Mouse (Mus musculus): Measurements from ENCODE around the gene Kcnt1.

DNA sequence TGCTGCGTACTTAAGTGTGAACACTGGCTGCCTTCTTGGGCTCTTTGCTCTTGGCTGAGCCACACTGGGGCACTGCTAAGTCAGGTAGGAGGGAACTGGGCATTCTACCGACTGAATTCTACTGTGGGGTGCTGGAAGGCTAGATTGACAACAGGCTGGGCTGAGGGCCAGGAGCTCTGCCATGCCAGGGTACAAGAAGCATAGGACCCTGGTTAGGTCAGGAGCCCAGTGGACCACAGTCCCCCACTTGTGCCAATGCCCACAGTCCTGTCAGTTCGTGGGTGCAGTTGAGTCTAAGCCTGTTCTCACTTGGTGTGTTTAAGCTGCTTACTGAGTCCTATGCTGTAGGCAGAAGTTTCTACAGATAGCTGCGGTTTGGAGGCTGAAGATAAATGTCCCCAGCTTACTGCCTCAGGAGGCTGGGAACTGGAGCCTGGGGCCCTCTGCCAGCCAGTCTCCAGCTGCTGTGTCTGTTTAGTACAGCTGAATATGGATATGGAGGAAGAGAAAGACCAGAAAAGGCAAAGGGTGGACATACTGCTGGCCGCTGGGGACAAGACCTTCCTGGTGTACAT is 751 bp upstream of the Kcnt1 start:
- TF ChIP-seq SMC3 (IDR thresholded peaks at IDR 0.05; ENCODE audit: low read depth, low read length), result no peak
- no peak for TF ChIP-seq EP300 (IDR thresholded peaks at IDR 0.05; ENCODE audit: low read length)
- TF ChIP-seq CTCF (conservative IDR thresholded peaks at IDR 0.05 in 1 of 2, IDR thresholded peaks at IDR 0.05 in 1 of 2; ENCODE audit: low read depth in 2 of 2, low read length in 2 of 2), result no peak
- no peak for TF ChIP-seq NRF1 (IDR thresholded peaks at IDR 0.05; ENCODE audit: low read depth, low read length)
- no peak for TF ChIP-seq USF1 (IDR thresholded peaks at IDR 0.05; ENCODE audit: low read depth, low read length)
- no peak for TF ChIP-seq POLR2A (IDR thresholded peaks at IDR 0.05; ENCODE audit: low read depth, low read length)
- TF ChIP-seq CHD2 (IDR thresholded peaks at IDR 0.05; ENCODE audit: low read length), result no peak
- TF ChIP-seq E2F4 (IDR thresholded peaks at IDR 0.05; ENCODE audit: insufficient replicate concordance, low read depth, low read length), result no peak
- no peak for TF ChIP-seq MYC (IDR thresholded peaks at IDR 0.05; ENCODE audit: low read depth, low read length)

Measured in CH12.LX (cell line).